Mouse (Mus musculus) skeletal muscle tissue, adult 2 months (tissue): ENCODE measurements around the gene Dennd6a.
"Not testable (repeated sequence)": the region's sequence is repeated elsewhere in the genome, so short reads cannot be mapped to it uniquely, and the experiment has no call there.

Experiments used
- DNase-seq: peaks from one replicate; pipeline ENCODE4 v3.0.0-alpha.2; 2012; ENCODE audit warnings: low read depth, low spot score

Dennd6a gene

DNA sequence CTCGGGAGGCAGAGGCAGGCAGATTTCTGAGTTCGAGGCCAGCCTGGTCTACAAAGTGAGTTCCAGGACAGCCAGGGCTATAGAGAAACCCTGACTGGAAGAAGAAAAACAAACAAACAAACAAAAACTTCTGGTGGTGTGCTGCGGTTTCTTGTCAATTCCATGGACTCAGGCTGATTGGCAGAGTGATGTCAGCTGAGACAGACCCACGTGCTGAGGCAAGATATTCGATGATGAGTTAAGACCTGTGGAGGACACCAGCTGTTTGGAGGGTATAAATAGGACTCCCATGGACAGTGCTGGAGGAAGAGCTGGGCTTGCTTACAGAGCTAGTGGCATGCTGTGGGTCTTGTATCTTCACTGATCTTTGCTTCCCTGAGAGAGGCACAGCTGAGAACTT, at the start of gene Dennd6a:
Gene Dennd6a (plus strand): TSS at position 301 of the 400 bp plus-strand sequence.
- DNase-seq, result not testable (repeated sequence)

DNA sequence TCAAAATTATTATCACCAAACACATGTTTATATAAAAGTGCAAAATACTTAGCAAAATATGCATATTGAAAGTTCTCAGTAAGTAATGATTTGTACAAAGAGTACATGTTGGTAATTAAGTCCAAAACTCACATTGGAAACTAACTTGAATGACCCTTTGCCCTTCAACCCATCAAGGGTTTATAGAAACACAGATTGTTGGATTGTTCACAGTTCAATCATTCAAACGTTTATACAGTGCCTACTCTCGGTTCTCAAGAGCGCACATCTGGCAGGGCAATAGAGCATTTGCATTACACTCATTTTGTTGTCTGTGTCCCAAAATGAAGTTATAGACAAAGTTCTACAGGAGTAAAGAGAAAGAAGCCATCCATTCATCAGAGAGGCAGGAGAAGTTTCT, 47.7 kb upstream of the Dennd6a start:
- DNase-seq, result no peak

DNA sequence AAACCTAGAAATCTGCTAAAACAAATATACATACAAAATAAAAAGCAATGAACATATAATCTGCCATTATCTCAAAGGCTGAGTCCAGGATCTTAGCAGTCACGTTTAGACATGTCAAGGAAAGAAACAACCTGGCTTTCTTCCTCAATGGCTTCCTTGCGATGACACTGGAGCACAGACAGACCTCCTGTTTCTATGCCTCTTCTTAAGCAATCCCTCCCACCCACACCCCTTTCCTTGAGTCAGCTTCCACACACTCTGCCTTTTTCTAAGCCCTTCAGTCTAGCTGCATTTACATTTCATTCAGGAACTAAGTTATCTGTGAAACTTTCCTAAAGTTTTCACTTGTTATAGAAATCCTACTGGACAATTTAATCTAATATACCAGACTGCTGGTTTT, 45.4 kb upstream of the Dennd6a start:
- DNase-seq, result no peak

- no peak for DNase-seq
Observed at GRCm38 (mm10) chr14:26530350-26530749, 43.3 kb upstream of the Dennd6a start.

GRCm38 (mm10) chr14:26531410-26532313, 42.0 kb upstream of the Dennd6a start:
- DNase-seq, result peak; percentile 10

- DNase-seq, result peak; percentile 7
Observed at GRCm38 (mm10) chr14:26532752-26533151, 40.9 kb upstream of the Dennd6a start.

DNA sequence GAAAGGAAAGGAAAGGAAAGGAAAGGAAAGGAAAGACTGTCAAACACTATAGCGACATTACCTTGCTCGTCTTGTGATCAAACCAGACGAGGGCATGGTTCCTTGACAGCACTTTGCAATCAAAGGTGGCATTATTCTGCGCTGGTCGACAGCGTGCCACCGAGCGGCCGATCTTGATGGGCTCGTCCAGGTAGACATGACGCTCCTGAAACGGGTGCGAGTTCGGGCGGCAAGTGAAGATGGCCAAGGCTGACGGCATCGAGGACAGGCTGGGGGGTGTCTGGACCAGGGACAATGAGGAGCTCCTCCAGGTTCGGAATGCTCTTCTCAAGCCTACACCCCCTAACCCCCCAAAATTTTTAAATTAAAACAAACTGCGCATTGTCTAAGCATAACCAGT, 40.4 kb upstream of the Dennd6a start:
- no peak for DNase-seq

GRCm38 (mm10) chr14:26533821-26534756, 39.6 kb upstream of the Dennd6a start:
- peak; percentile 32 for DNase-seq

GRCm38 (mm10) chr14:26534757-26535479, 38.7 kb upstream of the Dennd6a start, which contains the start of gene Slmap:
TSS of gene Slmap (minus strand) at chr14:26534931.
- peak; percentile 99 for DNase-seq

GRCm38 (mm10) chr14:26539241-26539640, 34.4 kb upstream of the Dennd6a start:
- no peak for DNase-seq

DNA sequence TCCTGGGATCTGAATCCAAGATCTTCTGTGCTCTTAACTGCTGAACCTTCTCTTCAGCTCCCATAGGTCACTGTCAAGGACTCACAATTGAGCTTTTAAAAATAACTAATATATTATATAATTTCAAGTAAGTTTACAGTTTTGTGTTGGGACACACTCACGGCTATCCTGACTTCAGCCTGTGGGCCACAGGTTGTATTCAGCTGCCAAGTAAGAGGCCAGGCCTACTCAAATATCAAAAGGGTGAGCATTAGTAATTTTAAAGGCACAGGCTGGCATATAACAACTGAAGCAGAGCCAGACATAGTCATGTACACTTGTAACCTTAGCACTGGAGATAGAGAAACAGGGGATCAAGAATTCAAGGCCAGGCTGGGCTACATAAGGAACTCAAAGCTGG, 33.1 kb upstream of the Dennd6a start:
- DNase-seq, result peak; percentile 74

- DNase-seq, result no peak
Observed at GRCm38 (mm10) chr14:26542136-26542535, 31.5 kb upstream of the Dennd6a start.

DNA sequence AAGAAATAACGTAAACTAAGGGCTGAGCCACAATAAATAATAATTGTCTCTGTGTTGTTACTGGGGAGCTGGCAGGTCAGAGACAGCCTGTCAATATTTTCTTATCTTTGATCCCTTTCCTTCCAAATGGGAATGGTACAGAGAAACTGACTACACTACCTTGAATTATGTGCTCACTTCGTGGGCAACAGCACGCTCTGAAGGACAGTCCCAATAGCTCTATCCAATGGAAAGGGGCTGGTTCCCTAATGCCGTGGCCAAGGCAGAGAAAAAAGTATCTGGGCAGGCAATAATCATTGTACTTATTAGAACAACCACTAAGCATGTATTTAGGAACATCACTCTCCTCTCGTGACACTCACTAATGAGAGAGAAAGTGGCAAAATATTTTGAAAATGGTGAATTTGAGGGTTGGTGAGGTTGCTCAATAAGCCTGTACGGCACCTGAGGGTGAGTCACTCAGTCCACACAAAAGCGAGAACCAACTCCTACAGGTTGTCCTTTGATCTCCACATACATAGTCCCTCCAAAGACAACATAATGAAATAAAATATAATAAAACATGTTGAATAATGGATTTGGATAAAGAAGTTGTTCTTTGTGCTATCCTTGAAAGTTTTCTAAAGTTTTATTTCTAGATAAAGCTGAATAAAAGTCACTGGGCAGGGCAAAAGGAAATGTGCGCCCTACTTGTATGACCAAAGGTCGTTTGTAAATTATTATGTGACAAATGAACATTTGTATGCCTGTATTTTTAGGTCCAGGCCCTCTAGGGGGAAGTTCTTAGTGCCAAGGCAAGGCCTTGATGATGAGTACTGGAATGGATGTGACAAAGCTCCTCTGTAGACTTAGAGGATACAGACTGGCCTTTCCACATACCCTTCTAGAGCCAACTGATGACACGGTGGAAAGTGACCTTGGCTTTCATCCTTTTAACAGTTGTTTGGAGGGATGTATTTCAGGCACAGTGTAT, 25.9 kb upstream of the Dennd6a start:
- no peak for DNase-seq

- DNase-seq, result no peak
Observed at GRCm38 (mm10) chr14:26550712-26551111, 22.9 kb upstream of the Dennd6a start.

DNA sequence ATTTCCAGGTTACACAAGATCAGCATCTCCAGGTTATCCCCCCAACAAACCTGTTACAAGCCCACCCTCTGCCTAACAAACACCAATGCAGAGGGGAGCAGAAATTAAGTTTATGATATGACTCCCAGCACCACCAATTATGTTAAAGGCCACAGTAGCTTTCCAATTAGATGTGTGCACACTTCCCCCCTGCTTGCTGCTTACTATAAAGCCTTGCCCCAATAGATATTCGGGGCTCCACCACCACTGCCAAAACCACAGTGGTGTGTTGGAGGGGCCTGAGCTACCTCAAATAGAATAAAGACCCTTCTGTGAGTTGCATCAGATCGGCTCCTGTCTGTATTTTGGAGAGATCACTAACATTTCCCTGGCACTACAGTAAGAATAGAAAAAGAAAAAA, 21.2 kb upstream of the Dennd6a start:
- no peak for DNase-seq

- no peak for DNase-seq
Observed at GRCm38 (mm10) chr14:26552853-26553252, 20.8 kb upstream of the Dennd6a start.

DNA sequence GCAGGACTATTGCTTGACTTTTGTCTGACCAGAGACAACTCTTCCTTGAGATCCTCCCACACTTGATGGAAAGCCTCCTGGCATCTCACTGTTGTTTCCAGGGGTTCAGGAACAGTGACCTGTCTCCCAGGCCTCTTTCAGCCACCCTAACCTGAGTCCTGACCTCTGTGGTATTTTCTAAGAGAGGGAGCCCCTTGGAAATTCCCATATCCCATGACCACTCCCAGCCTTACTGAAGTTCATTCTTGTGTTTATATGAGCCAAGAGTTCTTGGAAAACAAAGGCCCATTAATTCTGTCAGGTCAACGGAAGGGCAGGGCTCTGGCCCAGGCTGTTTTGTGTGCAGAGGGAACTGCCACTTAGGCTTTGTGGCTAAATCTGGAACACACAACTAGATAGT, 16.1 kb upstream of the Dennd6a start:
- no peak for DNase-seq

DNA sequence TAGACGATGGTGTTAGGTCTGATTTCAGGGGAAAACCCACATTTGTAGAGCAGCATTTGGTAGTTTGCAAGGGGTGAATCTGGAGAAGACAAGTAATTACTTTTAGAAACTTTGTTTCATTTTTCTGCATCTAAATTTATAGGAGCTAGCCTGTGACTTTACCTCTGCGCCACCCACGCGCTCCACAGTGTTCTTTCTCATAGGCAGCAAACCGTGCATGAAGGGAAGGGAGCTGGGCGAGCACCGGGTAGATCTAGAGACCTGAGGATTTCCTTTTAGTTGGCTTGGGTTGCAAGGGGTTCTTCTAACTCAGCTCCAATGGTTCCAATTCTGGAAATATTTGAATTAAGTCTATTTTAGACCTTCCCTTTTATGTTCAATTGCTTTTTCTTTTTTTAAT, 15.1 kb upstream of the Dennd6a start:
- no peak for DNase-seq

DNA sequence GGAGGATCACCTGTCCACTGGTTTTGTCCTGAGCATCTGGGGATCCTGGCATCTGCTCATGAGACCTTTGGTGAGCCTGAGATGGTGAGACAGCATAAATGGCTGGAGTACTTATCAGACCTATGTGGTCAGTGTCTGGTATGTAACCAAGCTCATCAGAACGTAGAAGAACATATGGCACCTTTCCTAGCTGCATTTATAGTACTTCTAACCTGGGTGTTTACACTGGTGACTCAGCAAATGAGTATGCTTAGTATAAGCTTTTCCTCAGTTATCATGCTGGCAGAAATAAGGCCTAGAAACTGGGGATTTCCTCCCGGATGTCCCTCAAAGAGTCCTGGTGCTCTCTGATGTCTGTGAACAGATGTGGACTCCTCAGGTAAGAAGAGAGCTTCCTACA, 11.4 kb upstream of the Dennd6a start:
- DNase-seq, result no peak

DNA sequence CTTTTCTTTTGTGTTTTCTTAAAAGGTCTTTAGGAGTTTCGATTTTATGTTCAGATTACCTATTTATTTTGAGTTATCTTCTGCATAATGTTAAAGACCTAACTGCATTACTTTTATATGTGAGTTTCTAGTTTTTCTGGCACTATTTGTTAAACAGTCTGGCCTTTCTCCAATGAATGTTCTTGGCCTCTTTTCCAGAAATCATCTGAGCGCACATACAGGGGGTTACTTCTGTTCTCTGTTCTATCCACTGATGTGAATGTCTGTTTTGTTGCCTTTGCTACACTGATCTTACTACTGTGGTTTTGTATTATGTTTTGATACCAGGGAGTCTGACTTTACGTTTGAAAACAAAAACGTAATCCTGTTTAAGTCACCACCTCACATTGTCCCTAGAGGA, 3.8 kb upstream of the Dennd6a start:
- DNase-seq, result no peak
